Mouse (Mus musculus) liver, adult 2 months (tissue): ENCODE measurements around the gene Rb1. TPM values are rescaled to one million over a fixed set of nuclear protein-coding genes. Genes with fewer than 3 reads are reported as not detected.
A peak's percentile ranks its signal among the peaks of the same experiment; 100 is the strongest.

ENCODE experiments used
- DNase-seq: peaks from one replicate; pipeline ENCODE4 v3.0.0-alpha.2; 2011; ENCODE audit warnings: low read depth, low spot score; ENCODE audit errors: extremely low read depth
- H3K27ac ChIP-seq: fragments of 200-500 bp; replicated peaks from 2 replicates; pipeline ENCODE4 v1.5.1; 2012; ENCODE audit warnings: low read depth, mild to moderate bottlenecking, control low read depth, inconsistent platforms, low read length; ENCODE audit not compliant: insufficient read depth
- H3K27me3 ChIP-seq: fragments of 200-500 bp; 2 replicates; pipeline ENCODE4 v1.6.1; 2012; ENCODE audit warnings: mild to moderate bottlenecking, moderate library complexity, low read length, inconsistent platforms; ENCODE audit not compliant: control insufficient read depth, insufficient read depth
- H3K36me3 ChIP-seq: fragments of 200-500 bp; 2 replicates; pipeline ENCODE4 v1.6.1; 2012; ENCODE audit warnings: low read length, inconsistent platforms; ENCODE audit not compliant: control insufficient read depth, insufficient read depth
- H3K4me1 ChIP-seq: fragments of 200-500 bp; 2 replicates; pipeline ENCODE4 v1.6.1; 2011; ENCODE audit warnings: low read length; ENCODE audit not compliant: control insufficient read depth, insufficient read depth
- H3K4me3 ChIP-seq: fragments of 200-500 bp; 2 replicates; pipeline ENCODE4 v1.5.1; 2011; ENCODE audit warnings: low read depth, mild to moderate bottlenecking, control low read depth, low read length, moderate library complexity; ENCODE audit not compliant: insufficient read depth
- H3K79me2 ChIP-seq: fragments of 200-500 bp; 2 replicates; pipeline ENCODE4 v1.6.1; 2012; ENCODE audit warnings: inconsistent platforms, mild to moderate bottlenecking, low read length, moderate library complexity; ENCODE audit not compliant: control insufficient read depth, insufficient read depth
- H3K9ac ChIP-seq: fragments of 200-500 bp; 2 replicates; pipeline ENCODE4 v1.6.1; 2012; ENCODE audit warnings: low read depth, mild to moderate bottlenecking, control low read depth, inconsistent platforms, low read length
- CTCF ChIP-seq: fragments of 200-500 bp; IDR thresholded peaks from 2 replicates; pipeline ENCODE4 v1.5.1; 2011; ENCODE audit warnings: low read depth, low read length, control low read depth
- POLR2A ChIP-seq: fragments of 200-500 bp; IDR thresholded peaks from 2 replicates; pipeline ENCODE4 v1.6.1; 2011; ENCODE audit warnings: low read length, control low read depth; ENCODE audit not compliant: insufficient read depth; ENCODE audit errors: extremely low read depth
- WGBS: fragments of 180-500 bp; shearing (Covaris S2); methylation state at CpG from one replicate; pipeline ENCODE4 v1.1.7; 2018; 5-methylcytosine and 5-hydroxymethylcytosine counted together
- polyA plus RNA-seq: library from polyadenylated mRNA; depleted of rRNA; stranded (reverse); fragments of >200 nt; gene quantifications from 2 replicates; pipeline ENCODE4 v1.2.3, GENCODE M21; 2012; rRNA removed
- total RNA-seq: library from RNA; depleted of rRNA; stranded (reverse); fragments of >200 nt; gene quantifications from 2 replicates; pipeline ENCODE4 v1.2.3, GENCODE M21; 2014; rRNA removed

Gene Rb1
- total and polyA plus RNA-seq, 2 experiments: 1.1 to 7.0 TPM

GRCm38 (mm10) chr14:73142896-73143709 lies 182.5 kb downstream of the Rb1 start:
- DNase-seq: peak; percentile 62
- peak overlapping the region; percentile 92 for H3K4me3 ChIP-seq
- peaks cover 16% of the 10 kb centered on the region for H3K4me1 ChIP-seq
- TF ChIP-seq POLR2A: peak; percentile 38; the same call in 1 of the 2 replicates
- 0 out of 2 replicates have a peak, but pooled peaks have one; percentile 0 for TF ChIP-seq CTCF
- peak overlapping the region; percentile 96 for H3K27ac ChIP-seq
- peaks cover 10% of the 10 kb centered on the region for H3K79me2 ChIP-seq
- no peaks in the 10 kb centered on the region for H3K36me3 ChIP-seq
- peak overlapping the region; percentile 97 for H3K9ac ChIP-seq
- no peaks in the 10 kb centered on the region for H3K27me3 ChIP-seq
- under 1% methylated on average over 85 of the region's 88 CpGs for WGBS

GRCm38 (mm10) chr14:73142421-73142895 lies 183.2 kb downstream of the Rb1 start:
- peak overlapping the region; percentile 97 for H3K9ac ChIP-seq
- peaks cover 19% of the 10 kb centered on the region for H3K4me1 ChIP-seq
- TF ChIP-seq CTCF: no peak
- no peak for TF ChIP-seq POLR2A
- 4% methylated on average over 11 of the region's 11 CpGs for WGBS
- peaks cover 10% of the 10 kb centered on the region for H3K79me2 ChIP-seq
- no peaks in the 10 kb centered on the region for H3K27me3 ChIP-seq
- peak overlapping the region; percentile 96 for H3K27ac ChIP-seq
- H3K36me3 ChIP-seq: no peaks in the 10 kb centered on the region
- H3K4me3 ChIP-seq: peak overlapping the region; percentile 92
- peak; percentile 44 for DNase-seq

- H3K27me3 ChIP-seq: no peaks in the 10 kb centered on the region
- no peak overlapping the region; the same call in 1 of the 2 replicates for H3K27ac ChIP-seq
- H3K9ac ChIP-seq: no peak overlapping the region
- no peak overlapping the region for H3K4me3 ChIP-seq
- peaks cover 22% of the 10 kb centered on the region for H3K4me1 ChIP-seq
- DNase-seq: no peak
- WGBS: 90% methylated on average over 3 of the region's 3 CpGs
- peaks cover 10% of the 10 kb centered on the region for H3K79me2 ChIP-seq
- no peak for TF ChIP-seq POLR2A
- no peak for TF ChIP-seq CTCF
- no peaks in the 10 kb centered on the region for H3K36me3 ChIP-seq
Observed at GRCm38 (mm10) chr14:73141800-73142199, 183.8 kb downstream of the Rb1 start.

DNA sequence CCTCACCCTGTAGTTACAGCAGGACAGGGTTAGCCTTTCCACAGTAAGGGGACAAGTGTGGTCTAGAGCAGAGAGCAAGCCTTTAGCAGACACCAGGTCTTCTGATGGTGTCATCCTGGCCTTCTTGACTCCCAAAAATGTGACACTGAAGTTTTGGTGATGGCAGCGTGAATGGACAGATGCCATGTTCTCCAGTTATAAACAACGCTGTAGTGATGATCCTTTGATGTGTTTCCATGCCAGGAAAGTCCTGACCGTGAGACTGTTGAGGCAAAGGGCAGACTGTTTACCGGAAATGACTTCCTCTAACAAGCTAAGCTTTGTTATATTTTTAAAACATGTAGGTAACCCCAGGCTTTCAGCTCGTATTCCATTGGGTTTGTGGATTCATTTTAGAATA lies 185.8 kb downstream of the Rb1 start:
- DNase-seq: peak; percentile 77
- no peak overlapping the region for H3K9ac ChIP-seq
- H3K4me3 ChIP-seq: no peak overlapping the region
- H3K4me1 ChIP-seq: peaks cover 23% of the 10 kb centered on the region
- H3K27me3 ChIP-seq: no peaks in the 10 kb centered on the region
- TF ChIP-seq CTCF (no peak), POLR2A (no peak)
- peaks cover 7% of the 10 kb centered on the region for H3K79me2 ChIP-seq
- WGBS: 12% methylated on average over 5 of the region's 5 CpGs
- peak overlapping the region; percentile 55 for H3K27ac ChIP-seq
- H3K36me3 ChIP-seq: no peaks in the 10 kb centered on the region

GRCm38 (mm10) chr14:73138483-73138882 lies 187.1 kb downstream of the Rb1 start:
- no peak overlapping the region for H3K4me3 ChIP-seq
- no peaks in the 10 kb centered on the region; the same call in 1 of the 2 replicates for H3K79me2 ChIP-seq
- no peak for DNase-seq
- TF ChIP-seq CTCF (no peak), POLR2A (no peak)
- H3K27me3 ChIP-seq: no peaks in the 10 kb centered on the region
- H3K9ac ChIP-seq: no peak overlapping the region
- H3K4me1 ChIP-seq: peaks cover 18% of the 10 kb centered on the region
- H3K36me3 ChIP-seq: no peaks in the 10 kb centered on the region
- WGBS: 93% methylated on average over 7 of the region's 7 CpGs
- no peak overlapping the region for H3K27ac ChIP-seq

DNA sequence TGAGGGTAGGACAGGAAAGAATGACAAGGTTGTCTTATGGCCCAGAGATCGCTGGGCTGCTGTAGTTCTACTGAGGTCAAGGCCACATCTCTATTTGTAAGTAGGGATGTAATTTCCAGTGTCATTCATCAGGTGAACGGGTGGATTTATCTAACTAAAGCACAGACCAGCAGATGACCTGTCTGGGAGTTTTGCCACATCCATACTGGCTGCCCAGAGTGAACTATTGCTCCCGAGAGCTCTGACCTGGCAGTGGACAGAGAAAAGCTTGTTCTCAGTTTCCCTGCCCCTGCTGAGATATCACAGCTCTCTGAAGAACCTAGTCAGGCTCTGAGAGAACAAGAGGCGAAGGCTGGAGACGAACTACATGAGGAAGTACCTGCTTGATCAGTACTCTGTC lies 188.4 kb downstream of the Rb1 start:
- Histone ChIP-seq H3K9ac (no peak overlapping the region), H3K4me3 (no peak overlapping the region), H3K4me1 (peaks cover 22% of the 10 kb centered on the region), H3K79me2 (no peaks in the 10 kb centered on the region), H3K27me3 (no peaks in the 10 kb centered on the region), H3K36me3 (no peaks in the 10 kb centered on the region), H3K27ac (peak overlapping the region; percentile 57)
- 42% methylated on average over 5 of the region's 5 CpGs for WGBS
- no peak for TF ChIP-seq POLR2A
- no peak for TF ChIP-seq CTCF
- peak; percentile 95 for DNase-seq

Other genes starting within 250 kb of the Rb1 start
- gene Rcbtb2, start 202.8 kb downstream of the Rb1 start, total RNA-seq: 30.3 and 32.6 TPM in 2 replicates
- gene Rcbtb2, start 202.8 kb downstream of the Rb1 start, polyA plus RNA-seq: 26.0 and 28.0 TPM in 2 replicates
- gene Lpar6, start 87.9 kb downstream of the Rb1 start, total RNA-seq: 11.2 and 12.4 TPM in 2 replicates
- 2.7 and 3.1 TPM in 2 replicates for gene Lpar6, start 87.9 kb downstream of the Rb1 start, polyA plus RNA-seq
- gene Itm2b, start 59.5 kb upstream of the Rb1 start, total RNA-seq: 967 and 981 TPM in 2 replicates
- gene Itm2b, start 59.5 kb upstream of the Rb1 start, polyA plus RNA-seq: 1,187 and 1,239 TPM in 2 replicates
- 10.1 and 11.2 TPM in 2 replicates for gene Med4, start 184.2 kb upstream of the Rb1 start, total RNA-seq
- gene Med4, start 184.2 kb upstream of the Rb1 start, polyA plus RNA-seq: 6.1 and 6.3 TPM in 2 replicates
- gene Sucla2, start 199.5 kb upstream of the Rb1 start, total RNA-seq: 137 and 183 TPM in 2 replicates
- gene Sucla2, start 199.5 kb upstream of the Rb1 start, polyA plus RNA-seq: 36.5 and 38.1 TPM in 2 replicates
- 1.1 and 1.2 TPM in 2 replicates for gene Nudt15, start 222.4 kb upstream of the Rb1 start, total RNA-seq
- gene Nudt15, start 222.4 kb upstream of the Rb1 start, polyA plus RNA-seq: 0.86 and 0.92 TPM in 2 replicates